Mouse (Mus musculus) brain, embryonic 14.5 days (tissue): ENCODE measurements around the gene Drg1.
"Not testable (repeated sequence)": the region's sequence is repeated elsewhere in the genome, so short reads cannot be mapped to it uniquely, and the experiment has no call there.

Source experiments
- CTCF ChIP-seq: fragments of 200-500 bp; IDR thresholded peaks from 2 replicates; pipeline ENCODE4 v1.5.1; 2012; ENCODE audit warnings: inconsistent platforms, mild to moderate bottlenecking, moderate library complexity, borderline replicate concordance; ENCODE audit not compliant: insufficient read depth, insufficient read length; ENCODE audit errors: extremely low read depth
- POLR2A ChIP-seq: fragments of 200-500 bp; IDR thresholded peaks from 2 replicates; pipeline ENCODE4 v1.6.1; 2012; ENCODE audit warnings: mild to moderate bottlenecking, inconsistent platforms, borderline replicate concordance; ENCODE audit not compliant: poor library complexity, insufficient read depth, insufficient read length, severe bottlenecking; ENCODE audit errors: extremely low read depth

DNA sequence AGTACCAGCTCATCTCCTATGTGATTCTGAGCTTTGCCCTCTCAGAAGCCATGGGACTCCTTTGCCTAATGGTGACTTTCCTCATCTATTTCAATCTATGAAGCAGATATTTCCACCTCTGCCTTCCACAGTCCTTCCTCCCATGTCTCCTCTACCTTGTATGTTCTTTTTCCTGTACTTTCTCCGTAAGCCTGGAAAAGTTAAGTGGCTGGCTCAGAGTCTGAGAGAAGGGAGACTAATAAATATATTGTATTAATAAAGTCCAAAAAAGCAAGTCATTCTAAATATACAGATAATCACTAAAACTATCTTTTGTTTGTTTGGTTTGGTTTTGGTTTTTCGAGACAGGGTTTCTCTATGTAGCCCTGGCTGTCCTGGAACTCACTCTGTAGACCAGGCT lies 103.1 kb downstream of the Drg1 start:
- TF ChIP-seq POLR2A, CTCF: not testable (repeated sequence)
